Mouse (Mus musculus) sigmoid colon, adult 10 weeks (tissue): ENCODE measurements around the gene Srrm4. TPM values are rescaled to one million over a fixed set of nuclear protein-coding genes. Genes with fewer than 3 reads are reported as not detected.

Experiments
- polyA plus RNA-seq: library from polyadenylated mRNA; stranded (reverse); fragments of 350-450 nt; fragmentation: Illumina TruSeq; extraction: RNeasy Lipid Tissue Mini Kit (QIAGEN cat#74804); gene quantifications from one replicate; pipeline ENCODE4 v1.2.3, GENCODE M21; 2014; ENCODE audit warnings: low read depth, low replicate concordance

Srrm4 gene
- 0.47 TPM for polyA plus RNA-seq

DNA sequence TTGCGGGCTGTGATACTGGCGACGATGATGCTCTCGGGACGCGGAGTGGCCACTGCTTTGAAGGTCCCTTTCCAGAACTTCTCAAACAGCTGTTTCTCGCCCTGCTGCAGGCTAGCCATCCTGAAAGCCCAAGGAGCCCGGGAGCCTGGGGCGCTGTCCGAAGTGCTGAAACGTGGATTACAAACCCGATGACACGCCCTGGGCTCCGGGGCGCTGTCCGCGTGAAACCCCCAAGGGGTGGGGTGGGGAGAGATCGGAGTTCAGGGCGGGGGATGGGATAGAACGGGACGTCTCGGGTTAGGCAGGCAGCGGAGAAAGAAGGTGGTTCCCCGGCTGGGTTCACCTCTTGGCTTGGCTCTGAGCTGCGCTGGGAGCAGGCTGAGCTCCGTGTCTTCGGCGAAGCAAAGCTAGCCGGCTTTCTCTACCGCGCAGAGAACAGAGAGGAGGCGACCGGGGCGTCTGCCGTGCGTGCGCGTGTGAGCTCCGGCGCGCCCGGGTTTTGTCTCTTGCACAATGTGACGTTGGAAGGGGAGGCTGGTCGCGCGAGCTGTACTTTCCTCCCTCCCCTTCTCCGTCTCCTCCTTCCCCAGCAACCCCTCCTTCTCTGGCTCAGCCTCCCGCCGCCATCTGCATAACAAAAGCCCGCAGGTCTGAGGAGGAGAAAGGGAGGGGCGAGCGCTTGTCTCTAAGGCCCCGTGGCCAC is at the start of gene Srrm4:
TSS of gene Srrm4 (minus strand) at position 472 of the 703 bp plus-strand sequence.

DNA sequence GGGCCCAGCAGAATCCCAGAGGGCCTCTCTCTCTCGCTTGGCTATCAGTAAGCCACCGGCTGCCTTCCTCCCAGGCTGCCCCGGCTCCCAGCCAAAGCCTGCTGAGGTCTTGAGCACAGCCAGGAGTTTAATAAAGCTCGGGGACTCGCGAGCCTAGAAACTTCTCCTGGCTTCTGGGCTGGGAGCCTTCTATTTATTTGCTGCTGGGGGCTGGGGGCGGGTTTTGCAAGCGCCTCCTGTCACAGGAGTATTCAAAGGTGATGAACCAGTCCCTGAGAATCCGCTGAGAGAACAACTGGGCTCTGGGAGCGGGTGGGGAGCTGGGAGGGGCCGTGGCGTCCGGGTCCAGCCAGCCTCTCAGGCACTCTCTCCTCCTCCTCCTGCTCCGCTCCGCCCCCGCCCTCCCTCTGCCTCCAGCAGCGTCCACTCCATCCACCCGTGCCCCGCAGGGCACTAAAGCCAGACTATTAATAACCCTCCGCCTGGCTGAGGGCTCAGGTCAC is 168.9 kb downstream of the Srrm4 start, which contains the start of gene Hspb8:
TSS of gene Hspb8 (minus strand) at position 166 of the 503 bp plus-strand sequence.

Other genes starting within 250 kb of the Srrm4 start
- 14.2 TPM for gene Hspb8, start 169.0 kb downstream of the Srrm4 start, polyA plus RNA-seq